Mouse (Mus musculus): Measurements from ENCODE around the gene Cnksr3.

DNA sequence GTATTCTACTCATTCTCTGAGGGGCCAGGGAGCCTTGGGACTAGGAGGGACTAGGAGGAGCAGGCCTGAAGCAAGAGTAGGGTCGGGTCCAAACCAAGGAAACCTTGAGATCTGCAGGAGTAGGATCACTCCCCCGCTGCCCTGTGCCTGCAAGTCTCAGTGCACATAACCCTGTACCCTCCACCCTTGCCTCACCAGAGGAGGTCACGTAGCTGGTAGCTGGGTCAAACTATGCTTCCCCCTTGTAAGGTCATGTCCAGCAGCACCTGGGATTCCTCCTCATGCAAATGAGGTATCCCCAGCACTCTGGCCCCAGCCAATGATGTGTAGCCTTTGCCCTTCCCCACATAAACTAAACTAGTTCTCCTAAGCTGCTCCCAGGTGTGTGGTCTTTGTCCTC, 41.6 kb downstream of the Cnksr3 start:
- TF ChIP-seq POLR2A (IDR thresholded peaks at IDR 0.05; ENCODE audit: extremely low read depth, insufficient read depth, low read length) = no peak
- TF ChIP-seq CTCF (IDR thresholded peaks at IDR 0.05; ENCODE audit: low read depth, low read length) = no peak
